Mouse (Mus musculus): ENCODE measurements around the gene Rnf214.

DNA sequence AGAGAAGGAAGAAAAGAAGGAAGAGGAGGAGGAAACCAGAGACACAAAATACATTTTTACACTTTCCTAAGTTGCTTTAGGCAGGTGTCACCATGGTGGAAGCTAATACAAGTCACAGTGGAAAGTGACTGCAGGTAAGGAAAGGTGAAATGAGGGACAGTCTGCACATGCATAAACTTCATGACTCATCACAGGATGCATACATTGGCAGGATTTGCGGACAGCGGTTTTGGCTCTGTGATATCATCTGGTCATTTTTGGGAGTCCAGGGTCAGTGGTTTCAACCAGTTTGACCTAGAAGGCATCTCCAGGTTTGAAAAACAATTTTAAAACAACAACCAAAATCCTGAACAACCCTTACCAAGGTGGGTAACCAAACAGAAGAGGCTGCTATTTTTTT lies 54.9 kb downstream of the Rnf214 start:
- TF ChIP-seq CTCF (IDR thresholded peaks at IDR 0.05) = no peak
- TF ChIP-seq EP300 (IDR thresholded peaks at IDR 0.05; ENCODE audit: insufficient read depth, low read depth, low read length) = no peak
